Mouse (Mus musculus) gastrocnemius, adult 8-10 months (tissue): ENCODE measurements around the gene Elovl5. TPM values are rescaled to one million over a fixed set of nuclear protein-coding genes. Genes with fewer than 3 reads are reported as not detected.

Source experiments
- total RNA-seq, 4 experiments: library from RNA; stranded (reverse); gene quantifications; 2 replicates each; pipeline ENCODE4 v1.2.4; 2022

Gene Elovl5
- total RNA-seq, 4 experiments from 2014 or later: 5.3 to 6.6 (median 5.7) TPM

Other genes with a start within 250 kb of the Elovl5 start
- gene Gclc, start 162.8 kb upstream of the Elovl5 start, total RNA-seq: 1 to 10 TPM; 7.2 to 9.6 (median 9.4) TPM
- not detected for gene Gcm1, start 134.6 kb downstream of the Elovl5 start, total RNA-seq
- 10 to 100 TPM; 40.0 to 46.6 (median 41.9) TPM for gene Fbxo9, start 191.7 kb downstream of the Elovl5 start, total RNA-seq
- 1 to 10 TPM; 4.8 to 5.6 (median 5.1) TPM for gene Ick, start 191.8 kb downstream of the Elovl5 start, total RNA-seq